Mouse (Mus musculus) R1 (cell line): Measurements from ENCODE around the gene Cux1.

Experiments
- DNase-seq: peaks from one replicate; pipeline ENCODE4 v3.0.0-alpha.2; 2018; ENCODE audit warnings: low read depth, low spot score

Cux1 gene

GRCm38 (mm10) chr5:136540055-136540838 is 27.0 kb downstream of the Cux1 start:
- no peak for DNase-seq

GRCm38 (mm10) chr5:136536753-136537152 is 30.5 kb downstream of the Cux1 start:
- no peak for DNase-seq

GRCm38 (mm10) chr5:136535976-136536725 is 31.1 kb downstream of the Cux1 start:
- no peak for DNase-seq

GRCm38 (mm10) chr5:136535204-136535603 is 32.1 kb downstream of the Cux1 start:
- no peak for DNase-seq

GRCm38 (mm10) chr5:136533371-136534276 is 33.7 kb downstream of the Cux1 start:
- DNase-seq, result no peak

- DNase-seq, result no peak
Observed at GRCm38 (mm10) chr5:136531674-136532365, 35.5 kb downstream of the Cux1 start.

- no peak for DNase-seq
Observed at GRCm38 (mm10) chr5:136530931-136531330, 36.4 kb downstream of the Cux1 start.

- DNase-seq, result no peak
Observed at GRCm38 (mm10) chr5:136529165-136529564, 38.1 kb downstream of the Cux1 start.

GRCm38 (mm10) chr5:136527871-136528270 is 39.4 kb downstream of the Cux1 start:
- DNase-seq, result no peak

- no peak for DNase-seq
Observed at GRCm38 (mm10) chr5:136526545-136526909, 40.8 kb downstream of the Cux1 start.

- no peak for DNase-seq
Observed at GRCm38 (mm10) chr5:136525896-136526544, 41.3 kb downstream of the Cux1 start.

- peak; percentile 27 for DNase-seq
Observed at GRCm38 (mm10) chr5:136522843-136523463, 44.3 kb downstream of the Cux1 start.

GRCm38 (mm10) chr5:136521656-136522055 is 45.6 kb downstream of the Cux1 start:
- no peak for DNase-seq

GRCm38 (mm10) chr5:136518648-136519437 is 48.4 kb downstream of the Cux1 start:
- DNase-seq, result no peak

GRCm38 (mm10) chr5:136517510-136517909 is 49.8 kb downstream of the Cux1 start:
- no peak for DNase-seq

- DNase-seq, result no peak
Observed at GRCm38 (mm10) chr5:136516593-136516992, 50.7 kb downstream of the Cux1 start.

GRCm38 (mm10) chr5:136514049-136514677 is 53.1 kb downstream of the Cux1 start:
- no peak for DNase-seq

- DNase-seq, result no peak
Observed at GRCm38 (mm10) chr5:136512103-136512674, 55.1 kb downstream of the Cux1 start.

- no peak for DNase-seq
Observed at GRCm38 (mm10) chr5:136511378-136511777, 55.9 kb downstream of the Cux1 start.
